Mouse (Mus musculus) lung, adult 2 months (tissue): Measurements from ENCODE around the gene Cxcl1.

Experiments used
- CTCF ChIP-seq: fragments of 200-500 bp; IDR thresholded peaks from 2 replicates; pipeline ENCODE4 v1.5.1; 2011; ENCODE audit warnings: mild to moderate bottlenecking, low read length, control low read depth; ENCODE audit not compliant: insufficient read depth
- POLR2A ChIP-seq: fragments of 200-500 bp; IDR thresholded peaks from 2 replicates; pipeline ENCODE4 v1.6.1; 2011; ENCODE audit warnings: low read depth, mild to moderate bottlenecking, control low read depth, low read length, borderline replicate concordance; ENCODE audit errors: extremely low read depth

- TF ChIP-seq CTCF, result no peak
- TF ChIP-seq POLR2A, result no peak
These were observed 24.3 kb upstream of the Cxcl1 start for GRCm38 (mm10) chr5:90866770-90867169.
